Mouse (Mus musculus): Measurements from ENCODE around the gene Tal1. TPM values are rescaled to one million over a fixed set of nuclear protein-coding genes. Genes with fewer than 3 reads are reported as not detected.

The Tal1 gene
- total RNA-seq (2023), result 1.1 TPM

DNA sequence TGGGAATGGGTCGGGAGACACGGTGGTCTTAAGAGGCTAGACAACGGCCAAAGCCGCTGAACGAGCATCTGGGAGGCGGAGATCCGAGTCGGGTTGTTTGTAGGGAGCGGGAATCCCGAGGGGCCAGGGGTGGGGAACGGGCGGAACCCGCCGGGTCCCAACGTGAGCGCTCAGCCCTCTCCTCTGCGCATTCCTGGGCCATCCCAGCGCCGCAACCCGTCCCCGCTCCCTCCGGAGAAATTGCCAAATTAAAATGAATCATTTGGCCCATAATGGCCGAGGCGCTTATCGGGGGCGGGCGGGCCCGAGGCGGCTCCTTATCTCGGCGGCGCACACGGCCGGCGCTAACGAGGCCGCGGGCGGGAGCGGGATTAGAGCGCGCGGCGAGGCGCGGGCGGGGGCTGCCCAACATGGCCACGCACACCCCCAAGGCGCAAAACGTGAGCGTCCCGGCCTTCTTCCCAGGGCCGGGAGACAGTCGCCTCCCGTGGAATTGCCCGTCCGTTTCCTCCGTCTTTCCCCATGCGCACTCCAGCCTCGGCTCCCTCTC lies at the start of gene Tal1:
Tal1 (plus strand) TSS at position 56 of the 550 bp plus-strand sequence.

DNA sequence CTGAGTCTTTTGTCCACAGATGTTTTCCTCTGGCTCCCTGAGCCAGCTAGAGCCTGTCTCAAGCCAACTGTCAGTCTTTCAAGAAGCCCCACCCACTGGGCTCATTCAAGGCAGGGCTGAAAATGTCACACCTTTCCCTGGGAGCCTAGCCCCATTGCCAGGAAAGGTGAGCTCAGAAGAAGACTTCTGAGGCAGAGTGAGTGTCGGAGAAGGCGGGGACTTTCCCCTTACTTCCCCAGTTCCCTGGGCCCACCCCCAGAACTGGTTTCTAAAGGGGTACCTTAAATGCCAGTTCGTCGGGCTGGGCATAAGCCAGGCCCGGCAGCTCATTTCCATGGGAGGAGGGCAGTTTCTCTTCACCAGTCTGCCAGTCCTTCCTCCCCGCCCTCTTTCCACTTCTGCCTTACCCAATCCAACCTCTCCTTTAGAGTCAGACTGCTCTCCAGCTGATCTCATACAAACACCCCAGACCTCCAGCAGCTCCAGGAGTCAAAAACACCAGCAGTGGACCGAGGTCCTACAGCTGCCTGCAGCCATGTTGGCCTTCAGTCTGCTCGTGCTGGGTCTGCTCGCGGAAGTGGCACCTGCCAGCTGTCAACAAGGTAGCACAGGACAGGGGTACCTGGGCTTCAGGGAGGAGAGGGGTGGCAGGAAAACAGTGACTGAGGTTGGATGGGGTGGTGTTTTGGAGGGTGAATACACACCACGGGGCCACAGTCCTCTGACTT lies 32.5 kb downstream of the Tal1 start, which contains the start of gene Pdzk1ip1:
Pdzk1ip1 (plus strand) TSS at position 98 of the 728 bp plus-strand sequence.

Other genes with a start within 250 kb of the Tal1 start
- not detected for gene Gm12830, start 234.7 kb upstream of the Tal1 start, total RNA-seq (2023)
- gene Foxd2, start 147.6 kb upstream of the Tal1 start, total RNA-seq (2023), result 1.3 TPM
- not detected for gene Foxe3, start 130.4 kb upstream of the Tal1 start, total RNA-seq (2023)
- 50.9 TPM for gene Cmpk1, start 69.2 kb upstream of the Tal1 start, total RNA-seq (2023)
- 1.9 TPM for gene Stil, start 56.3 kb upstream of the Tal1 start, total RNA-seq (2023)
- 0.94 TPM for gene Pdzk1ip1, start 32.3 kb downstream of the Tal1 start, total RNA-seq (2023)
- gene Cyp4x1, start 77.9 kb downstream of the Tal1 start, total RNA-seq (2023), result not detected
- gene Cyp4a29, start 185.7 kb downstream of the Tal1 start, total RNA-seq (2023), result not detected
- not detected for gene Cyp4a12a, start 242.6 kb downstream of the Tal1 start, total RNA-seq (2023)

All from CD4-positive naive resting alpha-beta T cell, adult 76 days (primary cell).